Mouse (Mus musculus) heart, postnatal 0 days (tissue): Measurements from ENCODE around the gene Cacna1c. TPM values are rescaled to one million over a fixed set of nuclear protein-coding genes. Genes with fewer than 3 reads are reported as not detected.

ENCODE experiments used
- ATAC-seq: fragments of 200-750 bp; cut with Nextera tagmentation; 2 replicates; pipeline ENCODE4 v1.8.0; 2017; ENCODE audit warnings: low read depth, moderate number of reproducible peaks, moderate library complexity; ENCODE audit not compliant: insufficient read depth
- DNase-seq: peaks from one replicate; pipeline ENCODE4 v3.0.0-alpha.2; 2016; ENCODE audit warnings: low spot score
- H3K27ac ChIP-seq: fragments of 300-500 bp; sonication (generic); 2 replicates; pipeline ENCODE4 v1.5.1; 2014; ENCODE audit warnings: low read depth, mild to moderate bottlenecking
- H3K27me3 ChIP-seq: fragments of 300-500 bp; sonication (generic); 2 replicates; pipeline ENCODE4 v1.6.1; 2014; ENCODE audit warnings: low read length, mixed read lengths; ENCODE audit not compliant: control insufficient read depth, insufficient read depth
- H3K36me3 ChIP-seq: fragments of 300-500 bp; sonication (generic); replicated peaks from 2 replicates; pipeline ENCODE4 v1.6.1; 2014; ENCODE audit warnings: low read length, mixed read lengths; ENCODE audit not compliant: control insufficient read depth, insufficient read depth
- H3K4me1 ChIP-seq: fragments of 300-500 bp; sonication (generic); 2 replicates; pipeline ENCODE4 v1.6.1; 2014; ENCODE audit warnings: antibody characterized with exemption; ENCODE audit not compliant: control insufficient read depth, insufficient read depth
- H3K4me2 ChIP-seq: fragments of 300-500 bp; sonication (generic); 2 replicates; pipeline ENCODE4 v1.6.1; 2014; ENCODE audit warnings: low read depth, mild to moderate bottlenecking, low read length, moderate library complexity
- H3K4me3 ChIP-seq: fragments of 300-500 bp; sonication (generic); 2 replicates; pipeline ENCODE4 v1.5.1; 2014; ENCODE audit warnings: low read depth, low read length
- H3K9ac ChIP-seq: fragments of 300-500 bp; sonication (generic); replicated peaks from 2 replicates; pipeline ENCODE4 v1.6.1; 2014; ENCODE audit warnings: low read depth, low read length, mixed read lengths
- H3K9me3 ChIP-seq: fragments of 300-500 bp; sonication (generic); replicated peaks from 2 replicates; pipeline ENCODE4 v1.6.1; 2016; ENCODE audit warnings: low read length; ENCODE audit not compliant: control insufficient read depth
- CTCF ChIP-seq: IDR thresholded peaks from 2 replicates; pipeline ENCODE4 v1.5.1; 2016; ENCODE audit warnings: antibody characterized with exemption, control low read depth, low read depth
- EP300 ChIP-seq: IDR thresholded peaks from 2 replicates; pipeline ENCODE4 v1.6.1; 2016; ENCODE audit warnings: antibody characterized with exemption, low read depth
- WGBS: fragments of 180-500 bp; shearing (Covaris S2); extraction: QIAGEN DNeasy Blood & Tissue Kit; methylation state at CpG from one replicate; pipeline ENCODE4 v1.1.7; 2014; 5-methylcytosine and 5-hydroxymethylcytosine counted together
- polyA plus RNA-seq: library from polyadenylated mRNA; unstranded; fragments of >200 nt; fragmentation: Nextera tagmentation; extraction: Ambion mirVana; gene quantifications from 2 replicates; pipeline ENCODE4 v1.2.1, GENCODE M21; 2015
- total RNA-seq: library from RNA; depleted of rRNA; stranded (reverse); fragments of >200 nt; gene quantifications from 2 replicates; pipeline ENCODE4 v1.2.3, GENCODE M21; 2014; ENCODE audit warnings: low replicate concordance

The Cacna1c gene
- total and polyA plus RNA-seq, 2 experiments from 2014 or later: 51.3 to 159 TPM

GRCm38 (mm10) chr6:119073419-119074071 lies 122.7 kb downstream of the Cacna1c start:
- ATAC-seq (no peak), DNase-seq (no peak)
- no peak for TF ChIP-seq CTCF
- TF ChIP-seq EP300: no peak
- Histone ChIP-seq H3K9me3 (no peaks in the 10 kb centered on the region), H3K27ac (0 out of 2 replicates have a peak overlapping the region, but pooled peaks have one; percentile 36), H3K4me1 (peaks cover 74% of the 10 kb centered on the region), H3K27me3 (no peaks in the 10 kb centered on the region), H3K4me2 (no peak overlapping the region), H3K9ac (no peak overlapping the region), H3K4me3 (no peak overlapping the region), H3K36me3 (no peaks in the 10 kb centered on the region)
- 70% methylated on average over 14 of the region's 14 CpGs for WGBS

GRCm38 (mm10) chr6:119072772-119073171 lies 123.4 kb downstream of the Cacna1c start:
- H3K36me3 ChIP-seq: no peaks in the 10 kb centered on the region
- ATAC-seq (no peak), DNase-seq (no peak)
- H3K4me2 ChIP-seq: no peak overlapping the region
- TF ChIP-seq EP300 (no peak), CTCF (no peak)
- 0 out of 2 replicates have a peak overlapping the region, but pooled peaks have one; percentile 36 for H3K27ac ChIP-seq
- WGBS: 21% methylated on average over 7 of the region's 7 CpGs
- peaks cover 67% of the 10 kb centered on the region for H3K4me1 ChIP-seq
- no peaks in the 10 kb centered on the region for H3K27me3 ChIP-seq
- H3K4me3 ChIP-seq: no peak overlapping the region
- no peak overlapping the region for H3K9ac ChIP-seq
- no peaks in the 10 kb centered on the region for H3K9me3 ChIP-seq

GRCm38 (mm10) chr6:119070771-119071170 lies 125.4 kb downstream of the Cacna1c start:
- peak overlapping the region; percentile 72 for H3K27ac ChIP-seq
- ATAC-seq: no peak
- H3K9me3 ChIP-seq: no peaks in the 10 kb centered on the region
- H3K9ac ChIP-seq: no peak overlapping the region
- no peaks in the 10 kb centered on the region for H3K36me3 ChIP-seq
- TF ChIP-seq EP300 (no peak), CTCF (no peak)
- H3K4me1 ChIP-seq: peaks cover 68% of the 10 kb centered on the region
- no peaks in the 10 kb centered on the region for H3K27me3 ChIP-seq
- WGBS: 42% methylated on average over 4 of the region's 4 CpGs
- H3K4me2 ChIP-seq: 0 out of 2 replicates have a peak overlapping the region, but pooled peaks have one; percentile 7
- no peak for DNase-seq
- H3K4me3 ChIP-seq: no peak overlapping the region

GRCm38 (mm10) chr6:119070351-119070750 lies 125.9 kb downstream of the Cacna1c start:
- Histone ChIP-seq H3K27me3 (no peaks in the 10 kb centered on the region), H3K4me2 (0 out of 2 replicates have a peak overlapping the region, but pooled peaks have one; percentile 7), H3K9me3 (no peaks in the 10 kb centered on the region), H3K9ac (no peak overlapping the region), H3K36me3 (no peaks in the 10 kb centered on the region), H3K4me1 (peaks cover 68% of the 10 kb centered on the region), H3K27ac (peak overlapping the region; percentile 72), H3K4me3 (no peak overlapping the region)
- TF ChIP-seq CTCF: no peak
- TF ChIP-seq EP300: no peak
- WGBS: 29% methylated on average over 3 of the region's 3 CpGs
- ATAC-seq (peak; percentile 69), DNase-seq (no peak)

GRCm38 (mm10) chr6:119069145-119069544 lies 127.1 kb downstream of the Cacna1c start:
- no peaks in the 10 kb centered on the region for H3K36me3 ChIP-seq
- H3K4me1 ChIP-seq: peaks cover 66% of the 10 kb centered on the region
- H3K27ac ChIP-seq: no peak overlapping the region
- no peaks in the 10 kb centered on the region for H3K9me3 ChIP-seq
- no peaks in the 10 kb centered on the region for H3K27me3 ChIP-seq
- TF ChIP-seq CTCF: no peak
- TF ChIP-seq EP300: no peak
- ATAC-seq: no peak
- no peak overlapping the region for H3K4me2 ChIP-seq
- 77% methylated on average over 5 of the region's 5 CpGs for WGBS
- no peak overlapping the region for H3K9ac ChIP-seq
- H3K4me3 ChIP-seq: no peak overlapping the region
- no peak for DNase-seq

- DNase-seq (no peak), ATAC-seq (no peak)
- no peak overlapping the region for H3K9ac ChIP-seq
- peaks cover 65% of the 10 kb centered on the region for H3K4me1 ChIP-seq
- no peaks in the 10 kb centered on the region for H3K9me3 ChIP-seq
- no peaks in the 10 kb centered on the region for H3K27me3 ChIP-seq
- no peak overlapping the region for H3K4me3 ChIP-seq
- TF ChIP-seq CTCF: no peak
- no peak for TF ChIP-seq EP300
- no peaks in the 10 kb centered on the region for H3K36me3 ChIP-seq
- WGBS: 42% methylated on average over 4 of the region's 4 CpGs
- no peak overlapping the region for H3K4me2 ChIP-seq
- no peak overlapping the region for H3K27ac ChIP-seq
Observed at GRCm38 (mm10) chr6:119068650-119069049, 127.6 kb downstream of the Cacna1c start.
